Mouse (Mus musculus) frontal cortex, adult (tissue): ENCODE results near the gene Hnrnpll.

Experiments used
- ATAC-seq: cut with Nextera tagmentation; 2 replicates; pipeline ENCODE4 v1.9.2; 2017; ENCODE audit warnings: mild to moderate bottlenecking, moderate library complexity, mixed read lengths; ENCODE audit not compliant: low TSS enrichment

Hnrnpll gene

DNA sequence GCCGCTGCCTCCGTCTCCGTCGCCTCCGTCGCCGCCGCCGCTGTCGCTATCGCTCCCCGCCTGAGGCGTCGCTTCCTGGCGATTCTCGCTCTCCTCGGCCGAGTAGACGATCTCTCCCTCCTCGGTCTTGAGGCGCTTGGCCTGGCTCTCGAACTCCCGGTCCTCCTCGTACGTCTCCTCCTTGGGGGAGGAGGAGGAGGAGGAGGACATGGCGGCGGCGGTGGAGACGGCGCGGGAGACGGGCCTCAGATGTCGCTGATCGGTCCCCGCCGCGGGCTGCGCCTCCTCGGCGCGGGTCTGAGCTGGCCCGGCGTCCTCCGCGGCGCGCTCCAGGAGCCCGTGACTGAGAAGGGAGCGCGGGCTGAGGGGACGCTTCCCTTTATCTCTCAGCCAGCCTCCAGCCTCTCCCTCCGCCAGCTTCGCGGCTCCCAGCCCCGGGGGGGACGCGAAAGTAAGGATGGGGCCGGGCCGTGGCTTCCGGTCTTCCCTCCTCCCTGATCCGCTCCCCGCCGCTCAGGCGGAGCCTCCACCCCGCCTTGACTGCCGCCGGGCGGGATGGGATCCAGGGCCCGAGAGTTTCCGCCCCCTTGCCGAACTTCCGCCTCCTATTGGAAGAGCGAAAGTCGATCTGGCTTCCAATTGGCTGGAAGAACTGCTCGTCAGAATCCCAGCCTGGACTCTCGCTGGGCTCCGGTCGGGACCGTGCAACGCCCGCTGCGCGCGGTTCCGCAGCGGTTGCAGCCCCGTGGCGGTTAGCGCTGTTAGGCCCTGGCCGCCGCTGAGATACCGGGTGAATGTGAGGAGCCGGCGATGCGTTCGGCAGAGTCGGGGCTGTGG lies at the start of gene Hnrnpll:
Gene Hnrnpll (minus strand): TSS at position 552 of the 837 bp plus-strand sequence.
- peak; percentile 94 for ATAC-seq

DNA sequence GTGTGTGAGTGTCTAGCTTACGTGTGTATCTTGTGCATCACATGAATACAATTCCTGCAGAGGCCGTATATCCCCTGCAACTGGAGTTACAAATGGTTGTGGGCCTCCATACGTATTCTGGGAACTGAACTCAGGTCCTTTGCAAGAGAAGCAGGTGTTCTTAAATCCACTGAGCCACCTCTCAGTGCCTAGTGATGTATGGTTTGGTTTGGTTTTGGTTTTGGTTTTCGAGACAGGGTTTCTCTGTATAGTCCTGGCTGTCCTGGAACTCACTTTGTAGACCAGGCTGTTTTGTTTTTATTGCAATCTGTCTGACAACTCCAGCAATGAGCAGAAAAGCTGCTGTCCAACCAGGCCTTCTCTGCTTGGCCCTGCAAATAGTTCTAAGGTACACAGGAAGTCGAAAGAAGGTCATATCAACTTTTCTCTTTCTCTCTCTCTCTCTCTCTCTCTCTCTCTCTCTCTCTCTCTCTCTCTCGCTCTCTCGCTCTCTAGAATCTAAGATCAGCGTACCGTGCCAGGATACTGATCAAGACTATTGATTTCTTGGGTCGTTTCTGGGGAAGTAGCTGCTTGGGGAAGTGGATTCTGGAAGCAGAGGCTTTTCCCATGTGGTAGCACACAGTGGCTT lies 43.3 kb upstream of the Hnrnpll start:
- no peak for ATAC-seq

DNA sequence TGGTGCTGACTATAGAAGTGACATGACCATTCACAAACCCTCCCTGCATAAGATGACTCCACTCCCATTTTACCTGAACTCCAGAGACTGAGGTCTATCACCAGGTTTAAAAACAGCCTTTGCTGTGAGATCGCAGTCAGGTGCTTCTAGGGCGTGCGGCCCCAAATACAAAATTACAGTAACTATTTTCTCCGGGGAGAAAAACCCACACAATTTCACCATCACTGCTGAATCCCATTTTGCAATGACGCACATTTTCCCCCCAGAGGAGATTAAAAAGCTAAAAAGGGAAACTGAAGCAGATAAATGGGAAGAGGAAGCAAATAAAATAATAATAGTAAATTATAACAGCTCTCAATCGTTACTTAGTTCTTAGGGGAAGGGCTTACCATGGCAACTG lies 37.7 kb upstream of the Hnrnpll start:
- ATAC-seq: no peak

DNA sequence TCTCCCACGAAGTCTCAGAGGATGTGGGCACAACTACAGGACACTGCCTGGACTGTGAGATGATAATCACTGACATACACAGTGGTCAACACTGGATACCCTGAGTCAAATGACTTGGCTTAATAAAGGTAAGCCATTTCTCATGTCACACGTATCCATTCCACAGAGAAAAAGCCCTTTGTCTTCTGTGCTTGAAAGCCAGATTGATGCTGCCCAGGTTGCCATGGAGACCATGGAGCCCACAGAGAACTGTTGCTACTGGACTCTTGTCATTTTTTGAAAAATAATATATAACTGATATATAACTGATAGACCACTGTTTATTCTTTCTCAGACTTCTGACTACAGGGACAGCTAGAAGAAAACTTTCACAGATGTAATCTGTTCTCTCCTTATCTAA lies 35.1 kb upstream of the Hnrnpll start:
- no peak for ATAC-seq

DNA sequence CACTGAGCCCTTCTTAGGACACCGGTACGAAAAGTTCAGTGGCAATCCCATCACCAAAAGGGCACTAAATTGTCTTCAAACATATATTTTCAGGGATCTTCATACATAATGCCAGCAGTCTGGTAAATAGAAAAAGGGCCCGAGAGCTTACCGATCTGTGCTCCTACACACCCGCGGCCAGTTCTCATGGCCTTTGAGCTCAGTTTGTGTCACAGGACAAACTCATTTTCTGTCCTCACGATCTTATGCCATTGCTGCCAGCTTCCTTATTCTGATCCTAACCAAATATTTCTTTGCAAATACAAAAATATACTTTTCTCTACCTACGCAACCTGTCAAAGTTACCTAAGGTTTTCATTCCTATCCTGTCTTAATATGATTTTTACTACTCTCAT lies 34.6 kb upstream of the Hnrnpll start:
- no peak for ATAC-seq

DNA sequence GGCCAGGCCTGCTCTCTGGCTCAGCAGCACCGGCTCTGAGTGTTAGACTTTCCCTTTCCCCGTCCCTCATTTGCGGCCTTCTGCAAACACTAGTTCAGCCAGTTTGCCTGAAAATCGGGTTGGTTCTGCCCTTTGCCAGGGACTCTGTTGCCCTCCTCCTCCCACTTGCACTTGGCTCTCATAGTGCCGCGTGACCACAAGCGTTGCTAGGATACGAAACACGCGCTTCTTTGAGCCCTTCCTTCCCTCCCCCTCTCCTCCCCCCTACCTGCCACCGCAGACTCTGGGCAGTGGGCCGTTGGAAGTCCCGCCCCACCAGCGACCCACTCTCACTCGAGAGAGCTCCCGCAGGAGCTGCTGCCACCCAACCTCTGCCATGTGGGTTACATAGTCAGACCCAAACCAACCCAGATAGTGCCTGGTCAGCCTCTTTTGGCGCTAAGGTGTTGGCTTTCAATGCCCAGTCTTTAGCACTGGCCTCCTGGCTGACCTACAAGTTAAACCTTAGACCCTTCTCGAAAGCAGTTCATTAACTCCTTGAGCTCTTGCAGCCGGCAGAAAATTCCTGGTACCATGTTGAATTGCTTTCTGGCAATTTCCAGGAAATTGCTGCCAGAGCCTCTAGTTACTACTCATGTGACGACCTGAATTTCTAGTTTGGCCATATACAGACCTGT lies 34.0 kb upstream of the Hnrnpll start:
- peak; percentile 65 for ATAC-seq

DNA sequence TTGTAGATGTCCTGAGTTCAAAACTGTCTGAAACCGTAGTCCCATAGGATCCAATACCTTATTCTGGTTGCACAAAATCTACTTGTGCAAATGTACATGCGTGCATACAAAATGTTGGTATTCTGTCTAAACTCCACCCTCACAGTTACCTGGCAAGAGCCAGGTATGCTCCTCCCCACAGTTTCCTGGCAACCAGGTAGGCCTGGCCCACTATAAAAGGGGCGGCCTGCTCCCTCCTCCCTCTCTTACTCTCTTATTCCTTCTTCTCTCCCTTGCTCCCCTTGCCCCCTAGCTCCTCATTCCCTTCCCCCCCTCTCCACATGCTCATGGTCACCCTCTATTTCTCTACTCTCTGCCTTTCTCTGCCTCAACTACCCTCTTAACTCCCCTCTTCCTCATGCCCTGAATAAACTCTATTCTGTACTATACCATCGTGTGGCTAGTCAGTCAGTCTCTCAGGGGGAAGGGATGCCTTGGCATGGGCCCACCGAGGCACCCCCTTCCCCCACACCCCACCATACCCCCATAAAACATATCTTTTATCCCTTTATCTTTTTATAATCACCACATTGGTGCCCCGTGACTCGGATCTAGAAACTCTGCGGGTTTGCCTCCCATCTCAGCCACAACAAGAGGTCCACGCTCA lies 33.2 kb upstream of the Hnrnpll start:
- no peak for ATAC-seq

DNA sequence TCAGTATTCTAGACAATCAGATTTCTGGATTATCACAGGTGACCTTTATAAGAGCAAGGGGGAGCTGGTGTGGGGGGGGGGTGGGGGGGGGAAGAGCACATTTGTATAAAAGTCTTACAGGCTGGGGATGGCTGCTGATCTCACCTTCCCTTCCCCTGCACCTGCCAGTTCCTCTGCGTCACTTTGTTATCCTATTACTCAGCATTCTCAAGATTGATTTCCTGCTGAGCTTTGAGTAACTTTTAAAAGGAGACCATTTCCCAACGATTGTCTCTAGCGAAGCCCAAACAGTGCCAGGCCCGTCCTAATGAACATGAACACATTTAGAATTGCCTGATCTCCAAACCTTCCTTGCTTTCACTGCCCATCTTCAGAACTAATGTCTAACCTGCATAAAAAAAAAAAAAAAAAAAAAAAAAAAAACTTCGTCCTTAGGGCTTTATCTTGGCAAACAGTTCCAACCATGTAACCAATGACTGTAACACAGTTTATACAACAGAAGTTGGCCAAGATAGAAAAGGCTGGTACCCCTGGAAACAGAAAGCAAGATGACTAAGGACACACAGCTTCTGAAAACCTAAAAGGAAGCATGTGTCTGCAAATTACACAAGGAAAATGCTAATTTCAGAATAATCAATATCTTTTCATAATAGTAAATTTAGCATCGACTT lies 29.9 kb upstream of the Hnrnpll start:
- no peak for ATAC-seq

DNA sequence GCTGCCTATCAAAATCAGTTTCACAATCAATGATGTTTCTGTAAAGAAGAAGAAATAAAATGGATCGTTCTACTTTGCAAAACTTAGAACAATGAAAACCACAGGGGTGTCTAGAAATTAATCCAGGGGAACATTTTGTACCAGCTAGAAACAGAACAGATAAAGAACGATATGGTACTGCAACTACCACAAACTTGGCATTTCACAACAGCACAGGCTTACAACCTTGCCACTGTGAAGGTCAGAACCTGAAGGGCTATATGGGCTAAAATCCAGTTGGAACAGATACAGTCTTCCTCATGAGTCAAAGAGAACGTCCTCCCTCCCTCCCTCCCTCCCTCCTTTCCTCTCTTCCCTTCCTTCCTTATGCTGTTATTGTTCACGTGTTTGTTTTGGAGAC lies 28.4 kb upstream of the Hnrnpll start:
- ATAC-seq: no peak

DNA sequence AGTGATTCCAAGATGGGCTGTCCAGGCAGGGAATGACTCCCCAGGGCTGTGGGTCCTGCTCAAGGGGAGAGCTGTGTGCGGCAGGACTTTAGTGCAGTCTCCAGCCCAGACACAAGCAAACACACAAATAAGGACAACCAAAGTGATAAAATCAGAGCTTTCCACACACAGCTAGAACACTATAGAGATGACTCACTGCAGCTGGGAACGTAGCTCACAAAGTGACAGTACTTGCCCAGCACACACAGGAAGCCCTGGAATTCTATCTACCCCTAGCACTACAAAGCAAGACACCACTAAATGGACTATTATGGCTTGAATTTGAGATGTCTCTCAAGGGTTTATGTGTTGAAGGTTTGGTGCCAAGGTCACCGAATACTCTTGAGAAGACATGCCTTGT lies 26.0 kb upstream of the Hnrnpll start:
- peak; percentile 48 for ATAC-seq

DNA sequence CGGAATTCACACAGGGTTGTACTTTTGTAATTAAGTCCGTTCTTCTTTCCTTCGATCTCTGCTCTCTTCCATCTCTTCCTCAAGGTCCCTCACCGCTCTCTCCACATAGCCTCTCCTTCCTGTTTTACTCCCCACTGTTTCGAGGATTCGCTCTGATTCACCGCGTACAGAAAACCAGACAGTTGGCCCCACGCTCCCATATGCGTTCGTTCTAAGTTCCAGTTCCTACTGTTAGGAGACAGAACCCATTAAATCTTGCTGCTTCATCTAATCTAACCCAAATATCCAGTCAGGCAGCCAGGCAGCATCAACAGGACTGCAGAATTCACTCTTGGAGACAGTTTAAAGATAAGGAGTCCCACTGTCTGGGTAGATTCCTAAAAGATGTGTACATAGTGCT lies 24.5 kb upstream of the Hnrnpll start:
- ATAC-seq: peak; percentile 8; the same call in 1 of the 2 replicates

DNA sequence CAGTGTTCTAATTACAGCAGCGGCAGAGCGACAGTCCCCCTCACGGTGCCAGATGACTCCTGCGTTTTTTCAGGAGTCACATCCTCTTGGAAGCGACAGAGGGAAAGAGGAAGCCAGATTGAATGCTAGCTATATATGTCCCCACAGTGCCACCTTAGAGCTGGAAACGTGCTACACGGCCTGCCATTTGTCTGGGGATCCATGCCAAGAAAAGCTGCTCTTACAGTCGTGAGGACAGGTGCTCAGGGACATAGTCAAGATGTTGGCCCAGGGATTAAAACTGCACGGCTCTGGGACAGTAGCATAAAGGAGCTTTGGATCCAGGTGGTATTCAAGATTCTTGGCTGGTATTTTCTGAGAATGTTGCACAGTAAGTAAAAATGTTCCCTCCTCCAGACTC lies 22.3 kb upstream of the Hnrnpll start:
- ATAC-seq: peak; percentile 90

DNA sequence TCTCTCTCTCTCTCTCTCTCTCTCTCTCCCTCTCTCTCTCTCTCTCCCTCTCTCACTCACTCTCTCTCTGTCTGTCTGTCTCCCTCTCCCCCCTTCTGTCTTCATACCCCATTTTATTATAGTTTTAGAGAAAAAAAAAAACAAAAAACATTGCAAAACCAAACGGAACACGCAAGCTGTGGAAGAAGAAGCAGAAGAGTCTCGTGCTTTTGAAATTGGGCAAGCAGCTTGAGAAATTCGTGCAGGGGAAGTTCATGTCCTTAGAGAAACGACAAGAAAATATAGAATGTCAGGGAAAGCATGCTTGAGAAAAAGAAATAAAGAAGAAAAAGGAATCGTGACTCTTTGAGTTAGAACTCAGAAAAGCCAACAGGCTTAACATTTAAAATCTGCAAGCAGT lies 21.1 kb upstream of the Hnrnpll start:
- no peak for ATAC-seq

DNA sequence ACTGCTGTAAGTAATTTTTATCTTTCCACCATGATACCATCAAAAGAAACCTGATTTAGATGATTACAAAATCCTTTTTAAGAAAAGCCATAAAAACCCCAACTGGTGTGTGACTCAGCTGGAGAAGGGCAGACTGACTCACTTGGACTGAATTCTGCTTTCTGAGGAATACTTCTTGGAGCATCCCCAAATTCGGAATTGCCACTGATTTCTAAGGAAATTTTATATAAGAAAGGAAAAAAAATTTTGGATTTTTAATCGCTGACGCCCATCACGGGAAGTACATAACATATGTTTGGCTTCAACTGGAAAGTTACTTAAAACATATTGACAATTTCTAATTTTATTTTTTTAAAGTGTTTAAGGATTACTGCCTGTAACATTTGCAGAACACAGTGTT lies 16.6 kb upstream of the Hnrnpll start:
- peak; percentile 80 for ATAC-seq

DNA sequence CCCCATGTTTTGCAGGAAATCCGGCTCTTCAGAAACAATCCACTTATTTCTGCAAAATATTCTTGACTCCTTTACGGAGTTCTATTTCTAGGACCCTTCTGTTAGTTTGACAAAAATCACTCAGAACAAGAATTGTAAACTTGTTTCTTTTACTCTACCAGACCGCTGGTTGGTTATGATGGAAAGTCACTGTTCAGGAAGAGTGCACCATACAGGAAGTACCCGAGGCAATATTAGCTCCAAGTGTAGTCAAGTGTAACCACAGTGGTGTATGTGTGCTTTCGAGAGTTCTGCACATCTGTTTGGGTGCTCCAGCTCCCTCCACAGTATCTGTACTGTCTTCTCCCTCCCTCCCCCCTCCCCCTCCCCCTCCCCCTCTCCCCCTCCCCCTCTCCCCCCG lies 5.1 kb upstream of the Hnrnpll start:
- ATAC-seq: no peak

DNA sequence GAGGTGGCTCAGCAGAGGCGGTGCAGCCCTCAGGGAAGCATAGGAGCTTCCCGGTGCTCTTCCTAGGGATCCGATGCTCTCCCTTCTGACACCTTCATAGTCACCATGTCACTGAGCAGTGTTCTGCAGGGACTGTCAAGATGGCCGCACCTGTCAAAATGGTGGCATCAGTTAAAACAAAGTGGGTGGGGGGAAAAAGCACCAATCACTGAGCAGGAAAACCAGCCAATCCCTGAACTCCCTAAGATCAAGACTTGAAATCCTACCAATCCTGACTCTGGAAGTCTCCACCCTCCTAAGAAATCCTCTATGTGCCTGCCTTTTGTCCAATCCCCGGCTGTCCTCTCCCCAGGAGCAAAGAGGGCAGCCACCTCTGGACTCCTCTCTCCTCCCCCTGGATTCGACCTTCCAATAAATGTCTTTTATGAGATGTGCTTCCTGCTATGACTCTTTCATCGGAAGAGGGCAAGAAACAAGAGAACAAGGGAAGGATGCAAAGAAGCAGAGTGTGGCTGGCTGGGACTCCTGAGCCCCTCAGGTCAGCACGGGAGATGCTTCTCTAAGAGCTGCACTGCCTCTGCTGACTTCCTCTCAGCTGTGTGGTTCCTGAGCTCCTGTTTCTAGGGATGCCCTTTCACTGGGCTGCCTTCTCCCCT lies 1.8 kb upstream of the Hnrnpll start:
- ATAC-seq: no peak

DNA sequence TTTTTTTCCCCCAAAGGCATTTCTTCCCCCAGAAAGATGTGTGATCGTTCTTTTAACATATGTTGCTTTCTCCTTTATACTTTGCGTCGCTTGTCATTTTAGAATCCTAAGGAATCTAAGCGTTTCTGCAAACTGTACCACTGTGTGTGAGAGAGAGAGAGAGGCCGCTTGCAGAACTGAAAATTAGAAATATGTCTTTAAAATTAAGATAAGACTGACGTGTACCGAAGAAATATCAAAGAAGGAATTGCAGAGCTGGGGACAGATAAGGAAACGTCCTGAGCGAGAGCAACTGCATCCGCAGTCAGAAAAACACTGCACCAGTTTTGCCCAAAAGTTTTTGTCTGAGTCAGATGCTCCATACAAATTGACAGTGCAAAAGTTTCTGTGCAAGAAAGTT lies 1.3 kb upstream of the Hnrnpll start:
- ATAC-seq: no peak

DNA sequence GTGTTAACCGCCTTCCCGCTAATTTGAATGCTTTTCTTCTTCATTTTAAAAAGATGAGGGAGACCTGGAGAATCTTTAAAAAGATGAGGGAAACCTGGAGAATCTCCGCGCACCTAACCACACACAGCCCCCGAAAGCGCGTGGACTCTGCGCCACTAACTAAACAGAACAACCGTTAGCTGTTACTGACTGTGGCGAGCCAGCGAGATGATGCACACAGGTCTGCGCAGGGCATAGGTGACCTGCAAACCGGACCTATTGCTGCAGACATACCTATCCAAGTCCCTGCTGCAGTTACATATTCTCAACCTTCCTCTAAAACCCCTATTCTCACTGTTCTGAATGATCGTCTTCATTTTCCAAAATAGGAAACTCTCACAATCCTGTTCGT lies 481 bp upstream of the Hnrnpll start:
- ATAC-seq: peak; percentile 21

DNA sequence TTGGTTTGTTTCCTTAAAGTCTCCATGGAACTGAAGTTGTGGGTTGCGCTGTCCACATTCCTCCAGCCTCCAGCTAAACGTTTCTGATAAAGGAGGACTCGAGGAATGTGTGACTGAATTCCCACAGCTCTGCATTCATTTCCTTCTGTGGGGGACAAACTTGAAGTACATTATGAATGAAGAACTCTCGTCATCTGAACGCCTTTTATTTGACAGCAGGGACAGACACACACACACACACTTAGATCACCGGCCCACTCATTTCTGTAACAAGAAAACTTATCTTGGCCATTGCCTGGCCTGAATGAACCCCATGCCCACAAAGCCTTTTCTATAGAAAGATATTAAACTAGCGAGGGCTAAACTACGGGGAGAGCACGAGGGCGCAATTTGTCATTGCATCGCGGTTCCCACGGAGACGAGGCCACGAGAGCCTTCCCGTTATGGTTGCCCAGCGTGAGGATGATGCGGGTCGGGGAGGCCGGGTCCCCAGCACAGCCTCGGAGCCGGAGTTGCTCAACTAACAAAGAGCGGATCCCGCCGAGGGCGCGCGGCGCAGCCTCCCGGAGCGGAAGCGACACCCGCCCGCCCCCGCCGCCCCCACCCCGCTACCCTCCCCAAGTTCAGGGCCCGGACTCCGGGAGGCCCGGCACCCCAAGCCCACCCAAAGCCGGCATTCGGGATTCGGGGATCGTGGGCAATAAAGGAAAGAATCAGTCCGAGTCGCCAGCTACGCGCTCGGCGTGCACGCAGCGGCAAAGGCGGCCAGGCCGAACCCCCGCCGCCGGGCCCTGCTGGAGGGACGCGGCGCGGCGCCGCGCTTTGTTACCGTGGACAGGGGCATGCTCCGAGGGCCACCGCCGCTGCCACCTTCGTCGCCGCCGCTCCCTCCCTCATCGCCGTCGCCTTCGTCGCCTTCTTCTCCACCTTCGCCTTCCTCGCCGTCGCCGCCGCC lies 1.0 kb downstream of the Hnrnpll start:
- ATAC-seq: peak; percentile 1; the same call in 1 of the 2 replicates

DNA sequence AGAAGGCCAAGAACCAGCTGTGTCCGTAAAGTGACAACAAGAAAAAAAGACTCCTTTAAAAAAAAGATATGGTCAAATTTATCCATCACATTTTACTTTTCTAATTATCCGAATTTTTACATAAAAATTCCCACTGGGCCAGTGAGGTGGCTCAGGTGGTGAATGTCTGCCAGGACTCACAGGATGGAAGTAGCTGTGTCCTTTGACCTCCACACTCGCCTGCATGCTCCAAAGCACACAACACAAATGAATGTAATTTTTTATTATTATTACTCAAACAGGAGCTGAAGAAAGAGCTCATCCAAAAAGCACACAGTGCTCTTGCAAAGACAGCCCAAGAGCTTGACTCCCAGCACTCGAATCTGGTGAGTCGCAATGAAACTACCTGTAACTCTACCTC lies 2.0 kb downstream of the Hnrnpll start:
- ATAC-seq: no peak
